Mouse (Mus musculus): ENCODE results near the gene Olfr1461.

Olfr1461 gene

GRCm38 (mm10) chr19:13162700-13163099, at the start of gene Olfr1461:
Gene Olfr1461, plus strand, starts transcription at chr19:13163000.
- no peak for DNase-seq

DNA sequence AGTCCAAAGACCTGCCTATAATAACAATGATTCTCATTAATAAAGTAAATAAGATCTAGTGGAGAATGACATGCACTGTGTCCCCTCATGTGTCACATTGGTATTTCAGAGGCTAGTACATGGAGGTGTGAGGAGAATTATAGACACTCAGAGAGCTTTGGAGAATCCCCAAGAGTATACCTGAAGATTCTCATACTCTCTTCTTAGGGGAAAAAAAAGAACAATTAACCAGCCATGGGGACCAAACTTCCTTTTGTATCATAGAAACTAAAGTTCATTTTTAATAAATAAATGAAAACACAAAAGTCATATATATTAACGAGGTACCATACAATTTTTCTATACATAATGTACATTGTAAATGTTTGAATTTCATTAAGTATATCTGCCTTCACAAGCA, 13.4 kb upstream of the Olfr1461 start, which contains the start of gene Olfr1459:
Gene Olfr1459 (minus strand): TSS at position 101 of the 400 bp plus-strand sequence.
- DNase-seq, result no peak

GRCm38 (mm10) chr19:13185434-13185833, 22.6 kb downstream of the Olfr1461 start, which contains the start of gene Olfr1462:
Gene Olfr1462, plus strand, starts transcription at chr19:13185734.
- no peak for DNase-seq

Measured in thymus, postnatal 25 days (tissue).